Mouse (Mus musculus) small intestine, adult 2 months (tissue): ENCODE results near the gene Adam19.

Experiments
- CTCF ChIP-seq: fragments of 200-500 bp; IDR thresholded peaks from 2 replicates; pipeline ENCODE4 v1.5.1; 2012; ENCODE audit warnings: low read depth, mild to moderate bottlenecking, control low read depth, inconsistent platforms, low read length, moderate library complexity, mixed read lengths; ENCODE audit not compliant: insufficient replicate concordance, insufficient read length; ENCODE audit errors: extremely low read depth
- POLR2A ChIP-seq: fragments of 200-500 bp; IDR thresholded peaks from 2 replicates; pipeline ENCODE4 v1.6.1; 2012; ENCODE audit warnings: low read depth, mild to moderate bottlenecking, control low read depth, inconsistent platforms, low read length, moderate library complexity

DNA sequence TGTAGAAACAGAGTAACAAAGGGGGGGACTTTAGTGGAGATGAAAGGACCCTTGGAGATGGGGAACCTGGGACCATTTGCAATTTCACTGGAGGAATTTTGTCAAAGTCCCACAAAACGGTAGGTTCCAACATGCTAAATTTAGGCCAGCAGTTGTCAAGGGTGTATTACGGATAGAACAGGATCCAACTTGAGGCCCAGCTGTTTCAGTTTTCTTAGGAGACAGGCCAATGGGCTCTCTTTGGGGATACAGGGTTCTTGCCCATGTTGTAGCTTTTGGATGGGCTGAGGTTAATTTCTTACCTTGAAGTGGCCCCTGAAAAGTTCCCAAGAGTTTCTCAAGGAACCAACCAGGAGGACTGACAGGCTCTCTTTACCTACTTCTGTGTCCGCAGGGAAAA lies 8.5 kb upstream of the Adam19 start:
- TF ChIP-seq CTCF (no peak), POLR2A (no peak)
